In genomic region chr13:37857284-37858065, GRCm38 (mm10) we compare ENCODE assay signal across 8 mouse cellular contexts.
DNase-seq lines count a peak whose midpoint lies in the region; ATAC-seq lines count a peak whose summit lies in the region.

No protein-coding gene starts in this region.

- ATAC-seq in hindbrain, embryonic 15.5 days (ENCODE audit: low FRiP score, low read depth), result peak; percentile 94

- WGBS in hindbrain, embryonic 15.5 days, result under 1% methylated on average over 59 of the region's 59 CpGs

- peak overlapping the region; percentile 88 for H3K4me2 ChIP-seq in hindbrain, embryonic 15.5 days

- peaks cover 2% of the 10 kb centered on the region; the same call in 1 of the 2 replicates for H3K27me3 ChIP-seq in hindbrain, embryonic 15.5 days

- H3K9me3 ChIP-seq in hindbrain, embryonic 15.5 days, result no peaks in the 10 kb centered on the region

- H3K36me3 ChIP-seq in hindbrain, embryonic 15.5 days, result no peaks in the 10 kb centered on the region

- H3K27ac ChIP-seq in hindbrain, embryonic 15.5 days (replicated peaks), result 0 out of 2 replicates have a peak overlapping the region, but pooled peaks have one; percentile 19

- DNase-seq in WW6 (ENCODE audit: low read depth, low spot score), result peak; percentile 66
- DNase-seq in cerebellum, postnatal 36 days, result peak; percentile 89 to 91
- peak; percentile 84 to 86 for DNase-seq in frontal cortex, postnatal 36 days (ENCODE audit: low spot score in 2 of 2)
- peak; percentile 84 to 89 for DNase-seq in left cerebral cortex, adult 18-20 months (ENCODE audit: low spot score in 2 of 2)
- DNase-seq in lung, postnatal 4 days, result peak; percentile 95 to 96
- peak; percentile 93 for DNase-seq in retina, postnatal 1 day
- DNase-seq in thymus, postnatal 4 days, result peak; percentile 96

- H3K4me1 ChIP-seq in hindbrain, embryonic 15.5 days (replicated peaks), result peaks cover 36% of the 10 kb centered on the region

- peak overlapping the region; percentile 56 for H3K9ac ChIP-seq in hindbrain, embryonic 15.5 days

- peak overlapping the region; percentile 53 for H3K4me3 ChIP-seq in hindbrain, embryonic 15.5 days

Comparison
In these comparisons a context has a peak if more than half of its experiments do, and no peak if none do; other contexts are left out.
1. Peak in every context shown above with its lines: DNase-seq, ATAC-seq, H3K4me3 ChIP-seq and H3K27ac ChIP-seq.